Mouse (Mus musculus): ENCODE measurements at regions not wholly inside any gene's neighbourhood (a gene's known extent, or its start where the extent isn't known, plus 50 kb on each side); places are given as distances from the start of the nearest gene placed in this dataset.

DNA sequence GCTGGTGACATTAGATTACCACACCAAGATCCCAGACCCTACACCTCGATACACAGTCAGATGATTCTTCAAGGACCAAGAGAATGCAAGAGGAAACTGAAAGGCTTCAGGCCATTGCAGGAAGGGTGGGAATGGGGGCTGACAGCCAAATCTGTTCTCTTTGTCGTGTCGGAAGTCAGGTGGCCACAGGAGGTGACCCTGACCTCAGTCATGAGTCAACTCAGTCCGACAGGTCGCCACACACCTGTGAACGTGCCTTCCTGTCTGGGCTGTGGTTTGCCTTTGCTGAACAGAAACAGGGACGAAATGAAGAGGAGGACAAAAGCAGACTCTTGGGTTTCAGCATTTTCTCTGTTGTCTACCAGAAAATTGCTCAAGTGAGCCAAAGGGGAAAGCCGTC lies 318.3 kb upstream of the Gm26657 start:
- no peak for TF ChIP-seq POLR2A (IDR thresholded peaks at IDR 0.05; ENCODE audit: insufficient read length, low read depth)
- no peak for TF ChIP-seq MYOD1 (IDR thresholded peaks at IDR 0.05; ENCODE audit: control insufficient read depth in 1 of 3, insufficient read length in 2 of 3, low read depth in 2 of 3)
- TF ChIP-seq CEBPB (IDR thresholded peaks at IDR 0.05; ENCODE audit: insufficient read depth, poor library complexity, severe bottlenecking) = no peak
- TF ChIP-seq MAX (IDR thresholded peaks at IDR 0.05; ENCODE audit: low read depth) = no peak
- no peak for TF ChIP-seq REST (IDR thresholded peaks at IDR 0.05; ENCODE audit: insufficient read depth, insufficient read length)
- no peak for TF ChIP-seq TCF12 (IDR thresholded peaks at IDR 0.05; ENCODE audit: insufficient read depth, poor library complexity, severe bottlenecking)
- no peak for TF ChIP-seq E2F4 (IDR thresholded peaks at IDR 0.05; ENCODE audit: insufficient read depth)
- no peak for TF ChIP-seq POLR2AphosphoS2 (IDR thresholded peaks at IDR 0.05; ENCODE audit: insufficient read length, low read depth)
- no peak for TF ChIP-seq USF1 (IDR thresholded peaks at IDR 0.05; ENCODE audit: low read depth)
- no peak for TF ChIP-seq TCF3 (IDR thresholded peaks at IDR 0.05; ENCODE audit: insufficient read length, low read depth)
- TF ChIP-seq MYOG (IDR thresholded peaks at IDR 0.05; ENCODE audit: control insufficient read depth in 1 of 3, insufficient read depth in 1 of 3, insufficient read length in 2 of 3, low read depth in 2 of 3) = no peak
- no peak for TF ChIP-seq SRF (IDR thresholded peaks at IDR 0.05; ENCODE audit: control insufficient read depth, insufficient read length, low read depth)

Data from myocyte (in vitro differentiated cells).